27 mouse cellular contexts compared by ENCODE assay signal in the genomic region with DNA sequence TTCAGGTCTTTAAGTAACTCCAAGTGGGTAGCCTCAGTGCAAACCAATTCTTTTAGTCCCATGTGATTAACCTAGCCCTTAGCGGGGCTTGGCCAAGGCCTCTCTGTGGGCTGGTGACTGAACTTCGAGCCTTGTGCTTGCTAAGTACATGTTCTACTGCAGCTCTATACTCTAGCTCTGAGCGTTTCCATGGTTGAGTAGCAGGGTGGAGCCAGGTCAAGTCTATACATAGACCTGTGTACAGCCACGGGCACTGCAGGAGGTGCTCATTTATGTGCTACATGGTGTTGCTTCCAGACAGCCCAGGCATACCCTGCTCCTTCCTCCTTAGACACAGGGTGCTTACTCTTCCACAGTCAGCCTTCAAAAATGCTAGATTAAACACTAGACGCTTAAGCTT. TPM values are rescaled to one million over a fixed set of nuclear protein-coding genes. Genes with fewer than 3 reads are reported as not detected.
DNase-seq lines count a peak whose midpoint lies in the region; ATAC-seq and TF ChIP-seq lines count a peak whose summit lies in the region.
"Had no signal": no experiment of that assay in that cellular context is flagged by ENCODE, and none has a peak within 500 bp of the region (broad histone marks: within the 10 kb centered on the region; RNA-seq: fewer than 3 reads in every experiment).

No protein-coding gene starts in this region.

- no peaks in the 10 kb centered on the region for H3K9me3 ChIP-seq in liver, embryonic 13.5 days (replicated peaks)
- H3K9me3 ChIP-seq in liver, embryonic 12.5 days (replicated peaks), result no peaks in the 10 kb centered on the region
- no peaks in the 10 kb centered on the region for H3K9me3 ChIP-seq in liver, embryonic 16.5 days (replicated peaks; ENCODE audit: control insufficient read depth, low read length)
- no peaks in the 10 kb centered on the region for H3K9me3 ChIP-seq in liver, postnatal 0 days (ENCODE audit: low read length)
- H3K9me3 ChIP-seq in intestine, postnatal 0 days (ENCODE audit: control insufficient read depth), result no peaks in the 10 kb centered on the region
- H3K9me3 ChIP-seq: embryonic facial prominence, embryonic 10.5 days; embryonic facial prominence, embryonic 13.5 days; forebrain, embryonic 12.5 days; forebrain, embryonic 15.5 days; heart, embryonic 12.5 days; heart, embryonic 15.5 days; hindbrain, embryonic 10.5 days; hindbrain, embryonic 13.5 days had no signal

- 0 out of 2 replicates have a peak, but pooled peaks have one; percentile 53 for ATAC-seq in liver, embryonic 13.5 days (ENCODE audit: low read depth)
- ATAC-seq in liver, embryonic 12.5 days, result no peak
- peak; percentile 57 for ATAC-seq in liver, embryonic 16.5 days (ENCODE audit: low read depth)
- ATAC-seq in liver, postnatal 0 days, result no peak
- peak; percentile 74 for ATAC-seq in intestine, postnatal 0 days
- ATAC-seq: activated CD4-positive, CD25-positive, alpha-beta regulatory T cell, adult 4 months; forebrain, embryonic 15.5 days had no signal

- 54% methylated on average over 5 of the region's 5 CpGs for WGBS in liver, embryonic 13.5 days (ENCODE audit: insufficient replicate concordance)
- 58% methylated on average over 5 of the region's 5 CpGs for WGBS in liver, embryonic 12.5 days (ENCODE audit: insufficient replicate concordance)
- 51% methylated on average over 5 of the region's 5 CpGs for WGBS in liver, embryonic 16.5 days (ENCODE audit: insufficient replicate concordance)
- WGBS in liver, postnatal 0 days (ENCODE audit: insufficient replicate concordance), result 61% methylated on average over 5 of the region's 5 CpGs
- 51% methylated on average over 5 of the region's 5 CpGs for WGBS in intestine, postnatal 0 days

- H3K27ac ChIP-seq in liver, embryonic 13.5 days, result no peak overlapping the region
- no peak overlapping the region for H3K27ac ChIP-seq in liver, embryonic 12.5 days
- no peak overlapping the region for H3K27ac ChIP-seq in liver, embryonic 16.5 days (ENCODE audit: low read length)
- H3K27ac ChIP-seq in liver, postnatal 0 days (ENCODE audit: low read depth), result no peak overlapping the region
- no peak overlapping the region for H3K27ac ChIP-seq in intestine, postnatal 0 days (ENCODE audit: low read depth, low read length)
- H3K27ac ChIP-seq: embryonic facial prominence, embryonic 10.5 days; embryonic facial prominence, embryonic 13.5 days; forebrain, embryonic 12.5 days; forebrain, embryonic 15.5 days; heart, embryonic 15.5 days; hindbrain, embryonic 10.5 days; hindbrain, embryonic 13.5 days had no signal

- no peak overlapping the region for H3K4me2 ChIP-seq in liver, embryonic 13.5 days
- no peak overlapping the region for H3K4me2 ChIP-seq in liver, embryonic 12.5 days
- no peak overlapping the region for H3K4me2 ChIP-seq in liver, embryonic 16.5 days (ENCODE audit: low read depth, low read length)
- H3K4me2 ChIP-seq in liver, postnatal 0 days (ENCODE audit: low read depth, low read length), result no peak overlapping the region
- no peak overlapping the region for H3K4me2 ChIP-seq in intestine, postnatal 0 days (replicated peaks; ENCODE audit: low read depth)
- H3K4me2 ChIP-seq: embryonic facial prominence, embryonic 13.5 days; forebrain, embryonic 12.5 days; forebrain, embryonic 15.5 days; heart, embryonic 12.5 days; heart, embryonic 15.5 days; hindbrain, embryonic 13.5 days had no signal

- 0 out of 2 replicates have a peak, but pooled peaks cover 2% of the 10 kb centered on the region for H3K4me1 ChIP-seq in liver, embryonic 13.5 days (replicated peaks)
- 0 out of 2 replicates have a peak, but pooled peaks cover 2% of the 10 kb centered on the region for H3K4me1 ChIP-seq in liver, embryonic 12.5 days
- peaks cover 2% of the 10 kb centered on the region; the same call in 1 of the 2 replicates for H3K4me1 ChIP-seq in liver, embryonic 16.5 days (ENCODE audit: control insufficient read depth, low read depth, low read length)
- H3K4me1 ChIP-seq in liver, postnatal 0 days (ENCODE audit: insufficient read depth), result peaks cover 19% of the 10 kb centered on the region
- no peaks in the 10 kb centered on the region for H3K4me1 ChIP-seq in intestine, postnatal 0 days (replicated peaks; ENCODE audit: control insufficient read depth, insufficient read depth, low read length)
- H3K4me1 ChIP-seq: embryonic facial prominence, embryonic 13.5 days; forebrain, embryonic 12.5 days; forebrain, embryonic 15.5 days; heart, embryonic 12.5 days; heart, embryonic 15.5 days; hindbrain, embryonic 10.5 days; hindbrain, embryonic 13.5 days had no signal

- no peak for DNase-seq in liver, embryonic 13.5 days
- DNase-seq in liver, postnatal 0 days, result no peak
- DNase-seq in kidney, postnatal 10 days, result no peak
- DNase-seq: adrenal gland, adult 8-10 months; adrenal gland, postnatal 25 days; cerebellum, adult 11-12 months; cerebellum, adult 8-10 months; cerebellum, postnatal 10 days; cerebellum, postnatal 36 days; embryo, embryonic 11 days; gastrocnemius, postnatal 25 days; heart, adult 18-20 months; heart, postnatal 10 days; heart, postnatal 36 days had no signal

- H3K36me3 ChIP-seq in liver, embryonic 13.5 days, result no peaks in the 10 kb centered on the region
- H3K36me3 ChIP-seq in liver, embryonic 12.5 days, result no peaks in the 10 kb centered on the region
- no peaks in the 10 kb centered on the region for H3K36me3 ChIP-seq in liver, embryonic 16.5 days (ENCODE audit: control insufficient read depth, insufficient read depth)
- no peaks in the 10 kb centered on the region for H3K36me3 ChIP-seq in liver, postnatal 0 days (replicated peaks; ENCODE audit: insufficient read depth, low read length)
- no peaks in the 10 kb centered on the region for H3K36me3 ChIP-seq in intestine, postnatal 0 days (ENCODE audit: control insufficient read depth, insufficient read depth)
- H3K36me3 ChIP-seq: embryonic facial prominence, embryonic 10.5 days; embryonic facial prominence, embryonic 13.5 days; forebrain, embryonic 12.5 days; forebrain, embryonic 15.5 days; heart, embryonic 12.5 days; heart, embryonic 15.5 days; hindbrain, embryonic 10.5 days; hindbrain, embryonic 13.5 days had no signal

- TF ChIP-seq EP300 in liver, postnatal 0 days (IDR thresholded peaks at IDR 0.05; ENCODE audit: low read depth), result no peak

- H3K27me3 ChIP-seq in liver, embryonic 13.5 days, result no peaks in the 10 kb centered on the region
- no peaks in the 10 kb centered on the region for H3K27me3 ChIP-seq in liver, embryonic 12.5 days (replicated peaks)
- no peaks in the 10 kb centered on the region for H3K27me3 ChIP-seq in liver, embryonic 16.5 days (ENCODE audit: control insufficient read depth, insufficient read depth, low read depth, low read length)
- no peaks in the 10 kb centered on the region for H3K27me3 ChIP-seq in liver, postnatal 0 days (ENCODE audit: insufficient read depth, low read length)
- no peaks in the 10 kb centered on the region for H3K27me3 ChIP-seq in intestine, postnatal 0 days (replicated peaks; ENCODE audit: control insufficient read depth, insufficient read depth, low read length)
- H3K27me3 ChIP-seq: embryonic facial prominence, embryonic 13.5 days; forebrain, embryonic 12.5 days; forebrain, embryonic 15.5 days; heart, embryonic 12.5 days; heart, embryonic 15.5 days; hindbrain, embryonic 13.5 days had no signal

- no peak overlapping the region for H3K9ac ChIP-seq in liver, embryonic 13.5 days
- H3K9ac ChIP-seq in liver, embryonic 12.5 days, result no peak overlapping the region
- H3K9ac ChIP-seq in liver, embryonic 16.5 days (ENCODE audit: low read depth, low read length), result no peak overlapping the region
- no peak overlapping the region for H3K9ac ChIP-seq in liver, postnatal 0 days (replicated peaks)
- H3K9ac ChIP-seq in intestine, postnatal 0 days (ENCODE audit: low read depth, low read length), result no peak overlapping the region
- H3K9ac ChIP-seq: embryonic facial prominence, embryonic 13.5 days; forebrain, embryonic 12.5 days; forebrain, embryonic 15.5 days; heart, embryonic 12.5 days; heart, embryonic 15.5 days; hindbrain, embryonic 13.5 days had no signal

- no peak for TF ChIP-seq CTCF in liver, postnatal 0 days (IDR thresholded peaks at IDR 0.05; ENCODE audit: low read depth)
- no peak for TF ChIP-seq CTCF in intestine, postnatal 0 days (IDR thresholded peaks at IDR 0.05; ENCODE audit: low read depth)

- no peak overlapping the region for H3K4me3 ChIP-seq in liver, embryonic 13.5 days (replicated peaks)
- H3K4me3 ChIP-seq in liver, embryonic 12.5 days, result no peak overlapping the region
- H3K4me3 ChIP-seq in liver, embryonic 16.5 days (ENCODE audit: low read depth, low read length), result no peak overlapping the region
- no peak overlapping the region for H3K4me3 ChIP-seq in liver, postnatal 0 days (ENCODE audit: low read depth, low read length)
- H3K4me3 ChIP-seq in intestine, postnatal 0 days (ENCODE audit: low read depth, low read length), result no peak overlapping the region
- H3K4me3 ChIP-seq: embryonic facial prominence, embryonic 10.5 days; embryonic facial prominence, embryonic 13.5 days; erythroblast, embryonic 14.5 days; forebrain, embryonic 12.5 days; forebrain, embryonic 15.5 days; heart, embryonic 12.5 days; heart, embryonic 15.5 days; hindbrain, embryonic 10.5 days; hindbrain, embryonic 13.5 days had no signal

RNA-seq across cellular contexts. Expression of a gene that starts 22.9 kb away (rescaled TPM):
- 40.3 and 43.2 TPM in 2 replicates for polyA plus RNA-seq in liver, embryonic 13.5 days (2015; fragmentation: Nextera tagmentation; extraction: Ambion mirVana)
- polyA plus RNA-seq in liver, embryonic 12.5 days (2016; fragmentation: Nextera tagmentation; extraction: Ambion mirVana), result 23.8 and 27.0 TPM in 2 replicates
- polyA plus RNA-seq in liver, embryonic 16.5 days (2015; fragmentation: Nextera tagmentation; extraction: Ambion mirVana), result 179 and 180 TPM in 2 replicates
- polyA plus RNA-seq in liver, postnatal 0 days (2015; fragmentation: Nextera tagmentation; extraction: Ambion mirVana), result 269 and 386 TPM in 2 replicates
- polyA plus RNA-seq in intestine, postnatal 0 days (2015; fragmentation: Nextera tagmentation; extraction: Ambion mirVana), result 10.1 and 11.7 TPM in 2 replicates

RNA-seq across cellular contexts. Expression of a gene that starts 32.0 kb away (rescaled TPM):
- 2.0 and 2.1 TPM in 2 replicates for polyA plus RNA-seq in liver, embryonic 13.5 days (2015; fragmentation: Nextera tagmentation; extraction: Ambion mirVana)
- 0.89 and 1.2 TPM in 2 replicates for polyA plus RNA-seq in liver, embryonic 12.5 days (2016; fragmentation: Nextera tagmentation; extraction: Ambion mirVana)
- polyA plus RNA-seq in liver, embryonic 16.5 days (2015; fragmentation: Nextera tagmentation; extraction: Ambion mirVana), result 26.5 and 40.3 TPM in 2 replicates
- polyA plus RNA-seq in liver, postnatal 0 days (2015; fragmentation: Nextera tagmentation; extraction: Ambion mirVana), result 252 and 257 TPM in 2 replicates
- 2.7 and 3.2 TPM in 2 replicates for polyA plus RNA-seq in intestine, postnatal 0 days (2015; fragmentation: Nextera tagmentation; extraction: Ambion mirVana)
- polyA plus RNA-seq: erythroblast, embryonic 14.5 days; forebrain, embryonic 12.5 days; hindbrain, embryonic 10.5 days; hindbrain, embryonic 13.5 days had no signal

Comparison
In these comparisons a context has a peak if more than half of its experiments do, and no peak if none do; other contexts are left out.
1. ATAC-seq: peak in liver, embryonic 13.5 days (single experiment), liver, embryonic 16.5 days (single experiment) and intestine, postnatal 0 days (single experiment); none in liver, embryonic 12.5 days (single experiment) and liver, postnatal 0 days (single experiment).